Mouse (Mus musculus) stomach, embryonic 15.5 days (tissue): ENCODE results near the gene Mmp14. TPM values are rescaled to one million over a fixed set of nuclear protein-coding genes. Genes with fewer than 3 reads are reported as not detected.

Source experiments
- ATAC-seq: fragments of 200-750 bp; cut with Nextera tagmentation; 2 replicates; pipeline ENCODE4 v1.8.0; 2017; ENCODE audit warnings: low read depth, moderate number of reproducible peaks, moderate TSS enrichment; ENCODE audit not compliant: insufficient read depth, low FRiP score
- H3K27ac ChIP-seq: fragments of 300-500 bp; sonication (generic); 2 replicates; pipeline ENCODE4 v1.5.1; 2015; ENCODE audit warnings: mild to moderate bottlenecking, inconsistent platforms
- H3K27me3 ChIP-seq: fragments of 300-500 bp; sonication (generic); replicated peaks from 2 replicates; pipeline ENCODE4 v1.6.1; 2015; ENCODE audit warnings: inconsistent platforms
- H3K36me3 ChIP-seq: fragments of 300-500 bp; sonication (generic); 2 replicates; pipeline ENCODE4 v1.6.1; 2015; ENCODE audit warnings: inconsistent platforms
- H3K4me1 ChIP-seq: fragments of 300-500 bp; sonication (generic); 2 replicates; pipeline ENCODE4 v1.6.1; 2015; ENCODE audit warnings: inconsistent platforms
- H3K4me2 ChIP-seq: fragments of 300-500 bp; sonication (generic); 2 replicates; pipeline ENCODE4 v1.6.1; 2015; ENCODE audit warnings: mild to moderate bottlenecking, inconsistent platforms
- H3K4me3 ChIP-seq: fragments of 300-500 bp; sonication (generic); replicated peaks from 2 replicates; pipeline ENCODE4 v1.5.1; 2015; ENCODE audit warnings: inconsistent platforms
- H3K9ac ChIP-seq: fragments of 300-500 bp; sonication (generic); 2 replicates; pipeline ENCODE4 v1.6.1; 2015; ENCODE audit warnings: inconsistent platforms
- H3K9me3 ChIP-seq: fragments of 300-500 bp; sonication (generic); 2 replicates; pipeline ENCODE4 v1.6.1; 2016; ENCODE audit warnings: inconsistent platforms
- WGBS: fragments of 180-500 bp; shearing (Covaris S2); methylation state at CpG from one replicate; pipeline ENCODE4 v1.1.7; 2015; 5-methylcytosine and 5-hydroxymethylcytosine counted together
- polyA plus RNA-seq: library from polyadenylated mRNA; unstranded; fragments of >200 nt; fragmentation: Nextera tagmentation; extraction: Ambion mirVana; gene quantifications from 2 replicates; pipeline ENCODE4 v1.2.1, GENCODE M21; 2015

Mmp14 gene
- polyA plus RNA-seq, 1 experiment from 2014 or later, result 126 TPM

- no peak overlapping the region for H3K9ac ChIP-seq
- ATAC-seq, result no peak
Measured at GRCm38 (mm10) chr14:54487732-54488131, 56.3 kb downstream of the Mmp14 start.

DNA sequence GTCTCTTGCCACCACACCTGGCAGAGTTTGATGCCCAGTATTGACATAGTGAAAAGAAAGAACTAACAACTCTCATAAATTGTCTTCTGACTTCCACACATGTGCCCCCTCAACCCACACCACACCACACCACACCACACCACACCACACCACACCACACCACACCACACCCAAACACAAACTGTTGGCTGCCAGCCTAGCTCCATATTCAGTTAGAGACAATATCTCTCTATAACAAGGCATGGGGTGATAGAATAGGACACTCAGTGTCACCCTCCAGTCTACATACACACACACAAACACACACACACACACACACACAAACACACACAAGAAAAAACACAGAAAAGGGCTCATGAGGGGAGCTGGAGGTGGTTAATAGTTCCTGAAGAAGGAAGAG lies 56.9 kb downstream of the Mmp14 start:
- H3K4me2 ChIP-seq, result no peak overlapping the region
- no peaks in the 10 kb centered on the region for H3K4me1 ChIP-seq
- no peak overlapping the region for H3K4me3 ChIP-seq
- H3K9ac ChIP-seq, result no peak overlapping the region
- H3K27ac ChIP-seq, result no peak overlapping the region
- no peaks in the 10 kb centered on the region for H3K27me3 ChIP-seq
- no peak for ATAC-seq
- H3K36me3 ChIP-seq, result no peaks in the 10 kb centered on the region
- H3K9me3 ChIP-seq, result no peaks in the 10 kb centered on the region

More at GRCm38 (mm10) chr14:54487732-54488131, 56.3 kb downstream of the Mmp14 start:
- Histone ChIP-seq H3K27me3 (no peaks in the 10 kb centered on the region), H3K36me3 (no peaks in the 10 kb centered on the region), H3K4me1 (no peaks in the 10 kb centered on the region), H3K4me3 (no peak overlapping the region), H3K4me2 (no peak overlapping the region), H3K27ac (no peak overlapping the region), H3K9me3 (no peaks in the 10 kb centered on the region)
- WGBS, result 64% methylated on average over 2 of the region's 2 CpGs

DNA sequence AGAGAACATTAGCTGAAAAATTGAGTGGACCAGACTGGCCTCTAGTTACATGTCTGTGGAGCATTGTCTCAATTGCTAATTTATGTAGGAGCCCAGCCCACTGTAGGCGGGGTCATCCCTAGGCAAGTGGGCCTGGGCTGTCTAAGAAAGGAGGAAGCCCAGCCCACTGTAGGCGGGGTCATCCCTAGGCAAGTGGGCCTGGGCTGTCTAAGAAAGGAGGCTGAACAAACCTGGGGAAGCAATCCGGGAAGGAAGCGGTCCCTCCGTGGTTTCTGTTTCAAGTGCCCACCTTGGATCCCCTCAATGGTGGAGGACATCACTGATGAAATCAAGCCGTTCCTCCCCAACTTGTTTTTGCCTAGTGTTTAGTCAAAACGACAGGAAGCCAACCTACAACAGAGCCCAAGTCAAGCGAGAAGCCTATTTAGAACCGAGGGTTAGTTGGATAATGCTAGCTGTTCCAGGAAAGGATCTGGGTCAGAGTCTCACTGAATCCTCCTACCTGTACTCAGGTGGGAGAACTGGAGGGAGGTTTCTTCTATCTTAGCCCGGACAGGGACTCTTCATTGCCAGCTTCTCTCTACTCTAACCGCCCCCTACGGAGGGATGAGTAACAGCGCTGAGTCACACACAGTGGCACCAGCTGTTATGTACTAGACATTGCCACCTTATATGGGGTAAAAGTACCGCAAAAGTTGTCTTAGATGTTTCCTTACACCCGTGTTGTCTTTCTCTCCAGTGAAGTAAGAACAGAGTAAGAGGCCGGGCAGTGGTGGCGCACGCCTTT lies 61.1 kb downstream of the Mmp14 start:
- Histone ChIP-seq H3K36me3 (no peaks in the 10 kb centered on the region), H3K4me1 (no peaks in the 10 kb centered on the region), H3K27ac (no peak overlapping the region), H3K9ac (no peak overlapping the region), H3K27me3 (no peaks in the 10 kb centered on the region), H3K4me3 (no peak overlapping the region), H3K9me3 (no peaks in the 10 kb centered on the region), H3K4me2 (no peak overlapping the region)
- ATAC-seq, result no peak; the same call in 1 of the 2 replicates
- 67% methylated on average over 18 of the region's 18 CpGs for WGBS

GRCm38 (mm10) chr14:54493236-54493635 lies 61.8 kb downstream of the Mmp14 start:
- no peak for ATAC-seq
- WGBS, result 88% methylated on average over 5 of the region's 5 CpGs

DNA sequence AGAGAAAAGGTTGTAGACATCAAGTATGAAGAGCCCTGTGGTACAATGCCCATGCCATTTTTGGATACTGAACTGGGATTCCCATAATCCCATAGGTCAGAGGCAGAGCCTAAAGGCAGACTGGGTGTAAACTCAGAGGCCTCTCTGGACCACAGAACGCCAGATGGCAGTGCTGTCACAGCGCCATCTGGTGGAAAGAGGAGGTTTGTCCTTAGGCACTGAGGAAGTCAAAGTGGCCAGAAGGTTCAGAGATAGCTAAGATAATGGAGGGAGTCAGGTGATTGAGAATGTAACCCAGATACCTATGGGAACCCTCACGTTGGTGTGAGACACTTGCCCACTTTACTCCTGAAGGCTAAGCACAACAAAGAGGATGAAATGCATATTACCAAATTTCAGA lies 62.8 kb downstream of the Mmp14 start:
- no peak overlapping the region for H3K4me2 ChIP-seq
- no peak for ATAC-seq
- WGBS, result 1% methylated on average over 3 of the region's 3 CpGs
- no peak overlapping the region for H3K4me3 ChIP-seq
- no peaks in the 10 kb centered on the region for H3K27me3 ChIP-seq
- H3K36me3 ChIP-seq, result no peaks in the 10 kb centered on the region
- no peaks in the 10 kb centered on the region for H3K9me3 ChIP-seq
- no peak overlapping the region for H3K27ac ChIP-seq
- H3K4me1 ChIP-seq, result no peaks in the 10 kb centered on the region
- no peak overlapping the region for H3K9ac ChIP-seq

More at GRCm38 (mm10) chr14:54493236-54493635, 61.8 kb downstream of the Mmp14 start:
- Histone ChIP-seq H3K27me3 (no peaks in the 10 kb centered on the region), H3K27ac (no peak overlapping the region), H3K4me2 (no peak overlapping the region), H3K9ac (no peak overlapping the region), H3K36me3 (no peaks in the 10 kb centered on the region), H3K9me3 (no peaks in the 10 kb centered on the region), H3K4me1 (no peaks in the 10 kb centered on the region), H3K4me3 (no peak overlapping the region)

Other genes with a start within 250 kb of the Mmp14 start
- gene Dad1, start 177.5 kb upstream of the Mmp14 start, polyA plus RNA-seq, result 436 and 440 TPM in 2 replicates
- 43.1 and 44.1 TPM in 2 replicates for gene Abhd4, start 177.4 kb upstream of the Mmp14 start, polyA plus RNA-seq
- not detected in 2 replicates for gene Olfr49, start 146.7 kb upstream of the Mmp14 start, polyA plus RNA-seq
- 38.1 and 44.6 TPM in 2 replicates for gene Oxa1l, start 70.8 kb upstream of the Mmp14 start, polyA plus RNA-seq
- gene Slc7a7, start 13.8 kb upstream of the Mmp14 start, polyA plus RNA-seq, result 17.0 and 19.9 TPM in 2 replicates
- 273 and 275 TPM in 2 replicates for gene Mrpl52, start 4.7 kb upstream of the Mmp14 start, polyA plus RNA-seq
- 49.6 and 51.9 TPM in 2 replicates for gene Lrp10, start 32.5 kb downstream of the Mmp14 start, polyA plus RNA-seq
- gene Rem2, start 44.5 kb downstream of the Mmp14 start, polyA plus RNA-seq, result 1.6 and 2.3 TPM in 2 replicates
- 66.6 and 71.7 TPM in 2 replicates for gene Prmt5, start 85.9 kb downstream of the Mmp14 start, polyA plus RNA-seq
- gene Haus4, start 123.0 kb downstream of the Mmp14 start, polyA plus RNA-seq, result 48.3 and 49.3 TPM in 2 replicates
- 30.8 and 32.0 TPM in 2 replicates for gene Ajuba, start 145.9 kb downstream of the Mmp14 start, polyA plus RNA-seq
- 6.7 and 8.3 TPM in 2 replicates for gene 4931414P19Rik, start 174.4 kb downstream of the Mmp14 start, polyA plus RNA-seq
- gene Psmb5, start 186.4 kb downstream of the Mmp14 start, polyA plus RNA-seq, result 370 and 382 TPM in 2 replicates
- gene Psmb11, start 189.8 kb downstream of the Mmp14 start, polyA plus RNA-seq, result 0.03 TPM in 2 replicates
- not detected in 2 replicates for gene Gm17606, start 209.3 kb downstream of the Mmp14 start, polyA plus RNA-seq
- gene Cdh24, start 209.8 kb downstream of the Mmp14 start, polyA plus RNA-seq, result 3.7 and 4.5 TPM in 2 replicates